Mouse (Mus musculus) kidney, embryonic 14.5 days (tissue): ENCODE measurements around the gene Fbxo41. TPM values are rescaled to one million over a fixed set of nuclear protein-coding genes. Genes with fewer than 3 reads are reported as not detected.
A peak's percentile ranks its signal among the peaks of the same experiment; 100 is the strongest.

ENCODE experiments used
- ATAC-seq: fragments of 200-750 bp; cut with Nextera tagmentation; 2 replicates; pipeline ENCODE4 v1.8.0; 2017; ENCODE audit warnings: moderate number of reproducible peaks, mild to moderate bottlenecking, moderate TSS enrichment, moderate library complexity; ENCODE audit not compliant: low FRiP score, low TSS enrichment
- H3K27ac ChIP-seq: fragments of 300-500 bp; sonication (generic); 2 replicates; pipeline ENCODE4 v1.5.1; 2014; ENCODE audit warnings: low read depth, mild to moderate bottlenecking, low read length, moderate library complexity, mixed read lengths
- H3K27me3 ChIP-seq: fragments of 300-500 bp; sonication (generic); 2 replicates; pipeline ENCODE4 v1.6.1; 2014; ENCODE audit warnings: mild to moderate bottlenecking, low read length; ENCODE audit not compliant: control insufficient read depth, insufficient read depth
- H3K36me3 ChIP-seq: fragments of 300-500 bp; sonication (generic); 2 replicates; pipeline ENCODE4 v1.6.1; 2014; ENCODE audit warnings: low read length, mixed read lengths; ENCODE audit not compliant: control insufficient read depth, insufficient read depth
- H3K4me1 ChIP-seq: fragments of 300-500 bp; sonication (generic); 2 replicates; pipeline ENCODE4 v1.6.1; 2014; ENCODE audit warnings: low read length, mixed read lengths; ENCODE audit not compliant: control insufficient read depth, insufficient read depth
- H3K4me2 ChIP-seq: fragments of 300-500 bp; sonication (generic); replicated peaks from 2 replicates; pipeline ENCODE4 v1.6.1; 2014; ENCODE audit warnings: low read depth, mild to moderate bottlenecking, low read length
- H3K4me3 ChIP-seq: fragments of 300-500 bp; sonication (generic); 2 replicates; pipeline ENCODE4 v1.5.1; 2014; ENCODE audit warnings: mild to moderate bottlenecking, low read length
- H3K9ac ChIP-seq: fragments of 300-500 bp; sonication (generic); 2 replicates; pipeline ENCODE4 v1.6.1; 2014; ENCODE audit warnings: low read depth, mild to moderate bottlenecking, low read length, moderate library complexity
- H3K9me3 ChIP-seq: fragments of 300-500 bp; sonication (generic); 2 replicates; pipeline ENCODE4 v1.6.1; 2016; ENCODE audit warnings: low read length; ENCODE audit not compliant: control insufficient read depth
- WGBS: fragments of 180-500 bp; shearing (Covaris S2); extraction: QIAGEN DNeasy Blood & Tissue Kit; methylation state at CpG from one replicate; pipeline ENCODE4 v1.1.7; 2014; 5-methylcytosine and 5-hydroxymethylcytosine counted together
- polyA plus RNA-seq: library from polyadenylated mRNA; unstranded; fragments of >200 nt; fragmentation: Nextera tagmentation; extraction: Ambion mirVana; gene quantifications from 2 replicates; pipeline ENCODE4 v1.2.1, GENCODE M21; 2014

Fbxo41 gene
- 0.05 and 0.13 TPM in 2 replicates for polyA plus RNA-seq

GRCm38 (mm10) chr6:85502911-85503250, at the start of gene Fbxo41:
Gene Fbxo41 (minus strand): TSS chr6:85502994.
- H3K27me3 ChIP-seq = peaks cover 30% of the 10 kb centered on the region
- WGBS = 3% methylated on average over 21 of the region's 22 CpGs

GRCm38 (mm10) chr6:85547642-85548041, 44.8 kb upstream of the Fbxo41 start:
- no peak overlapping the region for H3K27ac ChIP-seq
- no peaks in the 10 kb centered on the region for H3K36me3 ChIP-seq
- H3K9ac ChIP-seq = no peak overlapping the region
- H3K4me3 ChIP-seq = no peak overlapping the region
- H3K4me1 ChIP-seq = no peaks in the 10 kb centered on the region
- H3K4me2 ChIP-seq = no peak overlapping the region
- WGBS = 75% methylated on average over 5 of the region's 5 CpGs
- ATAC-seq = no peak
- no peaks in the 10 kb centered on the region for H3K9me3 ChIP-seq
- no peaks in the 10 kb centered on the region for H3K27me3 ChIP-seq

More at GRCm38 (mm10) chr6:85502911-85503250, at the start of gene Fbxo41:
- Histone ChIP-seq H3K9me3 (no peaks in the 10 kb centered on the region), H3K4me1 (peaks cover 6% of the 10 kb centered on the region; the same call in 1 of the 2 replicates), H3K36me3 (no peaks in the 10 kb centered on the region), H3K4me3 (peak within 1 kb of the TSS; percentile 71), H3K27ac (no peak within 1 kb of the TSS), H3K9ac (peak within 1 kb of the TSS; percentile 52), H3K4me2 (peak within 1 kb of the TSS; percentile 90)
- peak; percentile 72 for ATAC-seq

GRCm38 (mm10) chr6:85544251-85544881, 41.6 kb upstream of the Fbxo41 start:
- Histone ChIP-seq H3K36me3 (no peaks in the 10 kb centered on the region), H3K4me1 (no peaks in the 10 kb centered on the region), H3K9me3 (no peaks in the 10 kb centered on the region), H3K27me3 (no peaks in the 10 kb centered on the region), H3K4me3 (no peak overlapping the region), H3K9ac (no peak overlapping the region), H3K27ac (no peak overlapping the region), H3K4me2 (no peak overlapping the region)
- ATAC-seq = no peak
- 79% methylated on average over 13 of the region's 13 CpGs for WGBS

GRCm38 (mm10) chr6:85543351-85544175, 40.8 kb upstream of the Fbxo41 start:
- ATAC-seq = no peak
- no peaks in the 10 kb centered on the region for H3K36me3 ChIP-seq
- H3K4me2 ChIP-seq = no peak overlapping the region
- no peaks in the 10 kb centered on the region for H3K4me1 ChIP-seq
- WGBS = 68% methylated on average over 10 of the region's 10 CpGs
- no peak overlapping the region for H3K4me3 ChIP-seq
- H3K27me3 ChIP-seq = no peaks in the 10 kb centered on the region
- H3K27ac ChIP-seq = no peak overlapping the region
- no peak overlapping the region for H3K9ac ChIP-seq
- H3K9me3 ChIP-seq = no peaks in the 10 kb centered on the region

- H3K9ac ChIP-seq = no peak overlapping the region
- peaks cover 3% of the 10 kb centered on the region; the same call in 1 of the 2 replicates for H3K27me3 ChIP-seq
- no peaks in the 10 kb centered on the region for H3K36me3 ChIP-seq
- H3K27ac ChIP-seq = no peak overlapping the region
- H3K4me3 ChIP-seq = no peak overlapping the region
- no peaks in the 10 kb centered on the region for H3K9me3 ChIP-seq
- 68% methylated on average over 2 of the region's 2 CpGs for WGBS
- no peak for ATAC-seq
- H3K4me1 ChIP-seq = no peaks in the 10 kb centered on the region
- H3K4me2 ChIP-seq = no peak overlapping the region
Observed at GRCm38 (mm10) chr6:85522825-85523224, 20.0 kb upstream of the Fbxo41 start.

GRCm38 (mm10) chr6:85522026-85522425, 19.2 kb upstream of the Fbxo41 start:
- peaks cover 3% of the 10 kb centered on the region; the same call in 1 of the 2 replicates for H3K27me3 ChIP-seq
- no peak overlapping the region for H3K27ac ChIP-seq
- no peak for ATAC-seq
- no peaks in the 10 kb centered on the region for H3K9me3 ChIP-seq
- no peak overlapping the region for H3K4me2 ChIP-seq
- no peak overlapping the region for H3K9ac ChIP-seq
- H3K4me3 ChIP-seq = no peak overlapping the region
- 85% methylated on average over 5 of the region's 5 CpGs for WGBS
- H3K36me3 ChIP-seq = no peaks in the 10 kb centered on the region
- no peaks in the 10 kb centered on the region for H3K4me1 ChIP-seq

- no peaks in the 10 kb centered on the region for H3K9me3 ChIP-seq
- 55% methylated on average over 5 of the region's 5 CpGs for WGBS
- H3K4me3 ChIP-seq = no peak overlapping the region
- H3K4me1 ChIP-seq = peaks cover 1% of the 10 kb centered on the region; the same call in 1 of the 2 replicates
- no peak overlapping the region for H3K9ac ChIP-seq
- ATAC-seq = no peak
- no peak overlapping the region for H3K4me2 ChIP-seq
- H3K27me3 ChIP-seq = peaks cover 36% of the 10 kb centered on the region
- H3K36me3 ChIP-seq = no peaks in the 10 kb centered on the region
- H3K27ac ChIP-seq = no peak overlapping the region
Observed at GRCm38 (mm10) chr6:85518091-85518693, 15.4 kb upstream of the Fbxo41 start.

GRCm38 (mm10) chr6:85515941-85516340, 13.1 kb upstream of the Fbxo41 start:
- no peak overlapping the region for H3K4me2 ChIP-seq
- H3K27me3 ChIP-seq = peaks cover 58% of the 10 kb centered on the region
- no peak overlapping the region for H3K9ac ChIP-seq
- peaks cover 17% of the 10 kb centered on the region for H3K4me1 ChIP-seq
- no peak for ATAC-seq
- no peaks in the 10 kb centered on the region for H3K9me3 ChIP-seq
- H3K4me3 ChIP-seq = no peak overlapping the region
- 79% methylated on average over 4 of the region's 4 CpGs for WGBS
- H3K36me3 ChIP-seq = no peaks in the 10 kb centered on the region
- no peak overlapping the region for H3K27ac ChIP-seq

GRCm38 (mm10) chr6:85513531-85513910, 10.7 kb upstream of the Fbxo41 start, which contains the start of gene Egr4:
Gene Egr4 (minus strand): TSS chr6:85513589.
- H3K4me1 ChIP-seq = peaks cover 17% of the 10 kb centered on the region

More at GRCm38 (mm10) chr6:85513531-85513910, 10.7 kb upstream of the Fbxo41 start, which contains the start of gene Egr4:
- H3K9me3 ChIP-seq = no peaks in the 10 kb centered on the region
- peak within 1 kb of the TSS; percentile 45 for H3K4me3 ChIP-seq
- peak within 1 kb of the TSS; percentile 71 for H3K4me2 ChIP-seq
- H3K36me3 ChIP-seq = no peaks in the 10 kb centered on the region
- ATAC-seq = peak; percentile 51; the same call in 1 of the 2 replicates
- H3K27me3 ChIP-seq = peaks cover 78% of the 10 kb centered on the region
- 2% methylated on average over 38 of the region's 38 CpGs for WGBS
- no peak within 1 kb of the TSS for H3K27ac ChIP-seq
- H3K9ac ChIP-seq = no peak within 1 kb of the TSS
